Mouse (Mus musculus) erythroblast, embryonic 14.5 days (primary cell): ENCODE results near the gene Susd3. TPM values are rescaled to one million over a fixed set of nuclear protein-coding genes. Genes with fewer than 3 reads are reported as not detected.
A peak's percentile ranks its signal among the peaks of the same experiment; 100 is the strongest.

Experiments used
- H3K27me3 ChIP-seq: 2 replicates; pipeline ENCODE4 v1.6.1; 2012; ENCODE audit warnings: inconsistent platforms; ENCODE audit not compliant: control insufficient read depth
- H3K36me3 ChIP-seq: 2 replicates; pipeline ENCODE4 v1.6.1; 2012; ENCODE audit warnings: mild to moderate bottlenecking, inconsistent platforms; ENCODE audit not compliant: control insufficient read depth
- H3K4me1 ChIP-seq: 2 replicates; pipeline ENCODE4 v1.6.1; 2012; ENCODE audit warnings: inconsistent platforms; ENCODE audit not compliant: control insufficient read depth
- H3K4me3 ChIP-seq: replicated peaks from 2 replicates; pipeline ENCODE3; 2012; ENCODE audit warnings: moderate library complexity, mild to moderate bottlenecking, inconsistent platforms
- H3K9me3 ChIP-seq: 2 replicates; pipeline ENCODE4 v1.6.1; 2012; ENCODE audit warnings: low read length, inconsistent platforms, mixed read lengths; ENCODE audit not compliant: control insufficient read depth
- GATA1 ChIP-seq: IDR thresholded peaks from 2 replicates; pipeline ENCODE4 v1.6.1; 2012; ENCODE audit warnings: low read length, inconsistent platforms, mixed read lengths
- TAL1 ChIP-seq: IDR thresholded peaks from 3 replicates; pipeline ENCODE4 v1.6.1; 2012; ENCODE audit warnings: low read length, inconsistent platforms, mixed read lengths
- polyA plus RNA-seq: library from polyadenylated mRNA; stranded (reverse); fragments of >175 nt; gene quantifications from 2 replicates; pipeline ENCODE4 v1.2.3, GENCODE M21; 2012

The Susd3 gene
- 0.05 and 0.08 TPM in 2 replicates for polyA plus RNA-seq

DNA sequence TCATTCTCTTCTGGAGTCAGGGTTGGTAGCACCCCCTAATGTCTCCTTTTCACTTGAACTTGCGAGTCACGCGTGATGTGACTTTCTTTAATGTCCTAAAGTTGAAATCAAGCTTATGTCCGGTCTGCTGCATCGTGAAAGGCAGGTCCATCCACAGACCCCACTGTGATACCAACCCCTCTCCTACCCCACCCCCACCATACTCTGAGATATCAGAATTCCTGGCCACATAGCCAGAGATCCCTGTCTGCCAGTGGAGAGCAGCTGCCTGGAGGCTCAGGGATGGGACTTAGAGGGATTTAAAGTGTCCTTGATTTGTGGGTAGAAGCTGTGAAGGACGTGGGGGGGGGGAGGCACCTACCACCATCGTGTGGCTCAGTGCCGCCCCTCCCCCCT is at the start of gene Susd3:
Gene Susd3, minus strand, starts transcription at position 240 of the 396 bp plus-strand sequence.
- H3K27me3 ChIP-seq = peaks cover 38% of the 10 kb centered on the region

DNA sequence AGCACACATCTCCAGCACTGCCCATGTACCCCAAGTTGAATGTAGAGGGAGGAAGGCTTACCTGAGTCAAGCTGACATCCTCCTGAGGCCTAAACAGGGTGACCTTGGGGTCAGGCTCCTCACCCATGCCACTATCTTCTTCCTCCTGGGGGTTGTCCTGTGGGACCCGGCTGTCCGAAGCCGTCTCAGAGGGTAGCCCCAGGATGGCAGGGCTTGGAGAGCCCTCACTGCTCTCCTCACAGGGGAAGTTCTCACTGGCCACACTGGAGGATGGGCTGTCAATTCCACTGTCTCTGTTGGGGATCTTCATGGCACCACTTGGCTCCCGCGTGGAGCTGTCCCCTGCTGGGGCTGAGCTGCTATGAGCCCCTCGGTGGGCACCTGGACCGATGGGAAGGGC is 47.8 kb upstream of the Susd3 start:
- H3K4me1 ChIP-seq = no peaks in the 10 kb centered on the region
- H3K9me3 ChIP-seq = peaks cover 2% of the 10 kb centered on the region; the same call in 1 of the 2 replicates
- no peaks in the 10 kb centered on the region for H3K27me3 ChIP-seq
- no peaks in the 10 kb centered on the region for H3K36me3 ChIP-seq
- H3K4me3 ChIP-seq = no peak overlapping the region
- TF ChIP-seq GATA1 = no peak
- no peak for TF ChIP-seq TAL1

More for the DNA sequence above, at the start of gene Susd3:
- peaks cover 3% of the 10 kb centered on the region; the same call in 1 of the 2 replicates for H3K9me3 ChIP-seq
- TF ChIP-seq GATA1 = no peak
- no peak for TF ChIP-seq TAL1
- peaks cover 13% of the 10 kb centered on the region for H3K4me1 ChIP-seq
- H3K4me3 ChIP-seq = peak within 1 kb of the TSS; percentile 44
- no peaks in the 10 kb centered on the region for H3K36me3 ChIP-seq

DNA sequence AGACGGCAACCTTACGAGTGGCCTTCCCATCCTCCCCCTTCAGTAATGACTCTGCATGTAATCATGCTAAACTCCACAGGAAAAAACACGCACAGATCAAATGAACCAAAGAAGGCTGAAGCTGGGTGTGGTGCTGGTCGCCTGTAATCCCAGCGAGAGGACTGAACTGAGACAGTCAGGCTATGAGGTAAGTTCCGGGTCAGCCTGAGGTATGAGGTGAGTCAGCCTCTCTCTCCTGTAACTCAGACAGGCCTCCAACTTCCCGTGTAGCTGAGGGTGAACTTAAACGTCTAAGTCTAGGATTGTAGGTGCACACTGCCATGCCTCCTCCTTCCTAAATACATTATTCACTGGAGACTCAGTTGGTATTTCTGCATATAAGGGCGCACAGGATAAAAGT is 45.6 kb upstream of the Susd3 start:
- no peaks in the 10 kb centered on the region for H3K36me3 ChIP-seq
- no peak overlapping the region for H3K4me3 ChIP-seq
- peaks cover 2% of the 10 kb centered on the region; the same call in 1 of the 2 replicates for H3K9me3 ChIP-seq
- H3K4me1 ChIP-seq = no peaks in the 10 kb centered on the region
- no peaks in the 10 kb centered on the region for H3K27me3 ChIP-seq
- TF ChIP-seq GATA1 (no peak), TAL1 (no peak)

DNA sequence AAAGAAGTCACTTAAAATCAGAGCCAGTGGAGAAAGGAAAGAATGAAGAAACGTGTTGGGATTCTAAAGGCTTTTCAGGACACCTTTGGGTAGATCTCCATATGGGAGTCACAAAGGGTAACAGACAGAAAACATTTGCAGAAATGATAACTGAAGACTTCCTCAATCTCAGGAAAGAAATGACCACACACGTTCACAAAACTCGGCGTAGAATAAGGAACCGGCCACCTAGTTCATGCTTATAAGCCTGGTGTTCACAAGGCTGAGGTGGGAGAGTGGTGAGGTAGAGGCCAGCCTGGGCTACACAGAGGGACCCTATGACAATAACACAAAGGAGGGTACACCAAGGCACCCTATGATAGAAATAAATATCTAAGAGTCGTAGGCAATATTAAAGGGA is 43.4 kb upstream of the Susd3 start:
- Histone ChIP-seq H3K27me3 (no peaks in the 10 kb centered on the region), H3K4me1 (no peaks in the 10 kb centered on the region), H3K9me3 (peaks cover 2% of the 10 kb centered on the region; the same call in 1 of the 2 replicates), H3K36me3 (no peaks in the 10 kb centered on the region), H3K4me3 (no peak overlapping the region)
- TF ChIP-seq TAL1 (no peak), GATA1 (no peak)

DNA sequence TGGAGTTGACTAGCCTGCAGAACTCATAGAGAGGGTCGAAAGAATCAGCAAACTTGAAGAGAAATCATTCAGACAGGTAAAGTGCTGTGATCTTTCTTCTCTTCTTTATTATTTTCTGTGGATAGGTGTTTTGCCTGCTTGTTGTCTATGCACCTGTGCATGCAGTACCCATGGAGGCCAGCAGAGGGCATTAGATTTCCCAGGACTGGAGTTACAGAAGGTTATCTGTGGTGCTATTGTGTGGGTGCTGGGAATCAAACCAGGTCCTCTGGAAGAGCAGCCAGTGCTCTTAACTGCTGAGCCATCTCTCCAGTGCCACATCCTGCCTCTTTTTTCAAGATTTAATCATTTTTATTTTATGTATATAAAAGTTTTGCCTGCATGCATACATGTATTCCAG is 42.9 kb upstream of the Susd3 start:
- Histone ChIP-seq H3K9me3 (peaks cover 2% of the 10 kb centered on the region; the same call in 1 of the 2 replicates), H3K4me1 (no peaks in the 10 kb centered on the region), H3K4me3 (no peak overlapping the region), H3K27me3 (no peaks in the 10 kb centered on the region), H3K36me3 (no peaks in the 10 kb centered on the region)
- no peak for TF ChIP-seq GATA1
- TF ChIP-seq TAL1 = no peak

DNA sequence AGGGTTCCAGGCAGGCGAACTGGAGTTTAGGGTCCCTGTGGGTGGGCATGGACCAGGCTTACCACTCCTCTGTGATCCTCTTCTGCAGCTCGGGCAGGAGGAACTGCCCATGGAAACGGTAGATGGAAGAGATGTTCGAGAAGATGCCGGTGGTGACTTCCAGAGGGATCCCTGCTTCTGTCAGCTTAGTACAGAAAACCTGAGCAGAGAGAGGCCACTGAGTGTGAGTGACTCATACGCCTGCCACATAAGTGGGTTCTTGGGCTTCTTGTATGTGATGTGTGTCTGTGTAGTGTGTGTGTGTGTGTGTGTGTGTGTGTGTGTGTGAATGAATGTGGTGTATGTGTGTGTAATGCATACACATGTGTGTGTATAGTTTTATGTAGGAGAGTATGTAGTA is 38.7 kb upstream of the Susd3 start:
- no peak overlapping the region for H3K4me3 ChIP-seq
- H3K36me3 ChIP-seq = no peaks in the 10 kb centered on the region

DNA sequence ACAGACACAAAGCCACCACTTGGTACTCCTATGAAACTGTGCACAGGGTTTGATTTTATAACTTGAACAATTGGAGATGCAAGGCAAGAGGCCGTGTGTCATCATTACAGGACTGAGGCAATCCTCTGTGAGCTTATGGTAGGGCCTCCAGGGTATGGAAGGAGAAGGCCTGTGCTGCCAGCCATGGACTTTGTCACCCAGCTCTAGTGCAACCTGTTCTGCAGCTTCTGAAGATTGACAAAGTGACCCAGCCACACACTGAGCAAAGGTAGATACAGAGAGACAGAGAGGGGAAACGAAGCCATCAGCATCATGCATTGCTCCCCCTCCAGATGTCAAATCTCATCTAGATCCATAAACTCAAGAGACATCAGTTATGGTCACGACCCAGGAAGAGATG is 38.2 kb upstream of the Susd3 start:
- no peaks in the 10 kb centered on the region for H3K27me3 ChIP-seq
- no peaks in the 10 kb centered on the region for H3K4me1 ChIP-seq
- no peaks in the 10 kb centered on the region for H3K36me3 ChIP-seq
- peaks cover 2% of the 10 kb centered on the region; the same call in 1 of the 2 replicates for H3K9me3 ChIP-seq
- TF ChIP-seq TAL1 (no peak), GATA1 (no peak)
- H3K4me3 ChIP-seq = no peak overlapping the region

More for the DNA sequence above, 38.7 kb upstream of the Susd3 start:
- Histone ChIP-seq H3K4me1 (no peaks in the 10 kb centered on the region), H3K9me3 (peaks cover 2% of the 10 kb centered on the region; the same call in 1 of the 2 replicates), H3K27me3 (no peaks in the 10 kb centered on the region)
- no peak for TF ChIP-seq TAL1
- no peak for TF ChIP-seq GATA1

DNA sequence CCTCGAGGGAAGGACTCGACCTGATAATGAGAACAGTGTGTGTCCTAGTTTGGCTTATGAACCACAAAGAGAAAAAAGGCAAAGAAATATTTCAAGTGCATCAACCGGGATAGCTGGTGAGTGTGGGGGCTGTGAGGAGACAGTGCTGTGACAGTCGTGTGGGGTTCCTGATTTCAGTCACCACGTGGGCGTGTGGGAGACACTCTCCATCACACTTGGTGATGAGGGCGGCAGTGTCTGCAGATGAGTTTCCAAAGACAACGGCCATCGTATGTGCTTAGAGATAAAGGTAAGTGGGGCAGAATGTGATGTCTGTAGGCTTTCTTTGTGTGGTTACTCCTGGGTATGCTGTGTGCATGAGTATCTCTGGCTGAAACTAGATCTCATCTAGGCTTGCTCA is 35.2 kb upstream of the Susd3 start:
- Histone ChIP-seq H3K4me1 (no peaks in the 10 kb centered on the region), H3K4me3 (no peak overlapping the region), H3K9me3 (no peaks in the 10 kb centered on the region), H3K27me3 (no peaks in the 10 kb centered on the region), H3K36me3 (peaks cover 3% of the 10 kb centered on the region; the same call in 1 of the 2 replicates)
- TF ChIP-seq GATA1 = no peak
- no peak for TF ChIP-seq TAL1

DNA sequence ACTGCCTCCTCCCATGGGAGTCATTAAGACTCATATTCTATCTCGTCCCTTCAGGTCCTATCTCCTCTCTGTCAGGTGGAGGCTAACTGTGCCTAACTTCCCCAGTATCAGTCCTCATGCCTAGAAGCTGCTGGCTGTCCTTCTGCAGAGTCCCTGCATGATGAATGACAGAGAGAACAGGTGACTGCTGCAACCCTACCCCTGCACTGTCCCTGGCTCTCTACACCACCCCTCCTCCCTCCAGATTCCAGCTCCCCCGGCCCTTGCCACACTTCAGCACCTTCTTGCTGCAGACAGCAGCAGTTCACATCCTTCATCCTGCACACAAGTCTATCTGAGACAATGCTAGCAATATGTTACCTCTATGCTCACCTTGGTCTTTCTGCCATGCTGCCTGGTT is 33.7 kb upstream of the Susd3 start:
- no peaks in the 10 kb centered on the region for H3K4me1 ChIP-seq
- TF ChIP-seq TAL1 = no peak
- no peak for TF ChIP-seq GATA1
- H3K4me3 ChIP-seq = no peak overlapping the region
- H3K9me3 ChIP-seq = no peaks in the 10 kb centered on the region
- H3K36me3 ChIP-seq = peaks cover 3% of the 10 kb centered on the region; the same call in 1 of the 2 replicates
- H3K27me3 ChIP-seq = no peaks in the 10 kb centered on the region

DNA sequence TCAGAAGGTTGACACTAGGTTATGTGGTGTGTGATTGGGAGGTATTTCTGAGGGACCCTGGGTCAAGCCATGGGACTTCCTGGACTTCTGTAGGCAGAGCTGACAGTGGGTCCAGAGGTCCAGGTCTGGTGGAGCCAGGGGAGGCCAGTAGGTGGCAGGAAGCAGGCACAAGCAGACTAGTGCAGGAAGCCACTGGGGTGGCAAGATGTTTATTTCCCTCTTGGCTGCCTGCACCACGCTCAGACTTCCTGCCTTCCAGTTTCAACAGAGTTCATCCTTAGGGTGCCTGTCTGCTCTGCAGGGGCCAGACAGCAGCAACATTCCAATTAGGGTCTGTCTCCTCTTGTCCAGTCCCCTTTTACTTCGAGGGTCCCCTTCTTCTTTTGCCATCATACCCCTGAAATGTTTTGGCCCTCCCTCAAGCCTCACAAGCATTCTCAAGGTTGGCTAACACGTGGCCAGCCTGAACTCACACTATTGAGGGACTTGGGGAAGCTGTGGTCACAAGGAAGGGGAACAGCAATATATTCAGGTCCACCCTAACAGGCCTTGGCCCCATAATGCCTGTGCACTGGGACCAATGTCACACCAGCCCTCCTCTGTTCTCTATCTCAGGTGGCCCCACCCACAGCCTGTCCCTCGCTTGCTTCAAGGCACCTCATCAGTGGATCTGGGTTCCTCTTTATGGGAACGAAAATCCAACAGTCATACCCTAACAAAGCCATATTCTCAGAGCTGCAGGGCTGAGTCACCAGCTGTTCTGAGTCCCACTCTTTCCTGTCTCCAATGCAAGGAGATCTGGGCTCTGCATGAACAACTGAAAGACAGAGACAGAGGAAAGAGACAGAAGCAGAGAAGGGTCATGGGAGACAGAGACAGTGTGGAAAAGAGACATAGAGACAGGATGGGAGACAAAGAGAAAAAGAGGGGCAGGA is 23.6 kb upstream of the Susd3 start:
- TF ChIP-seq GATA1 (no peak), TAL1 (no peak)
- Histone ChIP-seq H3K36me3 (no peaks in the 10 kb centered on the region), H3K9me3 (no peaks in the 10 kb centered on the region), H3K4me3 (no peak overlapping the region), H3K27me3 (no peaks in the 10 kb centered on the region), H3K4me1 (no peaks in the 10 kb centered on the region)
